Mouse (Mus musculus): ENCODE measurements around the gene Tut1. TPM values are rescaled to one million over a fixed set of nuclear protein-coding genes. Genes with fewer than 3 reads are reported as not detected.
"Not testable (repeated sequence)": the region's sequence is repeated elsewhere in the genome, so short reads cannot be mapped to it uniquely, and the experiment has no call there.

Gene Tut1
- polyA plus RNA-seq, 1 experiment from 2014 or later, result 34.2 TPM

DNA sequence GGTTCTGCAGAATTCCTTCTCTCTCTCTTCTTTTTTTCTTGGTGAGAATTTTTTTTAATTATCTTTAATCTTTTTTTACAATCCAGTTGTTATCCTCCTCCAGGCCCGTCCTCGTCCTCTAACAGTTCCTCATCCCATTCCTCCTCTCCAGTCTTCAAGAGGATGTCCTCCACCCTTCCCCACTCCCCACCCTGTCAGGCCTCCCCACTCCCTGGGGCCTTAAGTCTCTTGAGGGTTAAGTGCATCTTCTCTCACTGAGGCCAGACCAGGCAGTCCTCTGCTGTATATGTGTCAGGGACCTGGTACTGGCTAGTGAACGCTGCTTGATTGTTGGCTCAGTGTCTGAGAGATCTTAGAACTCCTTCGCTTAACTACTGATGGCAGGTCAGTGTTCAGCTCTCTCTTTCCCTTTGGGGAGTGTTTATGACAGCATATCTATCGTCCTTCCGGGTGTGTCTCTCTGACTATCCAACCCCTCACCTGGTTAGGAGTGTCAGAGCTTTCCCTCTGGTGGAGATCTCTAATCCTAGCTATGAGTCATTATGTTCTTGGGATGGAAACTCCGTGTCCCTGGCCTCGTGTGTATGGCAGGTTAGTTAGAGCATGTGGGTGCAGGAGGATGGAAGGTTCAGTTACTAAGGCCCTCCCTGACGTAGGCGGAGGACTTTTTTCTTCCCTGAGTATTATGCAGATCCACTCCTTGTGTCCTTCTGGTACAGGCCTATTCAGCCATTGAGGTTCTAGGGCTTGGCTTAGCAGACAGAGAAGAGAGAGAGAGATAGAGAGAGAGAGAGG is 41.4 kb downstream of the Tut1 start:
- Histone ChIP-seq H3K4me3 (no peak overlapping the region), H3K27me3 (peaks cover 23% of the 10 kb centered on the region), H3K9ac (replicated peaks) (no peak overlapping the region), H3K9me3 (no peaks in the 10 kb centered on the region), H3K27ac (replicated peaks) (no peak overlapping the region), H3K36me3 (no peaks in the 10 kb centered on the region), H3K4me1 (peaks cover 13% of the 10 kb centered on the region), H3K4me2 (replicated peaks) (no peak overlapping the region)
- 82% methylated on average over 10 of the region's 10 CpGs for WGBS
- ATAC-seq (ENCODE audit: low FRiP score, low read depth), result no peak

DNA sequence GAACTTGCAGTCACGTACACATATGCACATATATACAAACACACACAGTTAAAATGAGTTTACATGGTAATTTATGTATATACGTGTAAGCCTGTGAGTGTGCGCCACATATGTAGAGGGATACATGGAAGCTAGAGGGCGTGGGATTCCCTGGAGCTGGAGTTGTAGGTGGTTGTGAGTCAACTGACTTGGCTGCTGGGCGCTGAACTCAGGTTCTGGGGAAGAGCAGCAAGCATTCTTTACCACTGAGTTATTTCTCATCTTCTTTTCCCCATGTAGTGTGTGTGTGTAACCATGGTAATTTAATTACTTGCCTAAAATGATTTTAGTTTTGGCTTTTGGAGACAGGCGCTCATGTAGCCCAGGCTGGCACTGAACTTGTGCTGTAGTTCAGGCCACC is 43.0 kb downstream of the Tut1 start:
- H3K4me1 ChIP-seq, result peaks cover 2% of the 10 kb centered on the region; the same call in 1 of the 2 replicates
- no peaks in the 10 kb centered on the region for H3K9me3 ChIP-seq
- no peak overlapping the region for H3K9ac ChIP-seq (replicated peaks)
- H3K27ac ChIP-seq (replicated peaks), result no peak overlapping the region
- no peaks in the 10 kb centered on the region for H3K36me3 ChIP-seq
- ATAC-seq (ENCODE audit: low FRiP score, low read depth), result no peak
- H3K4me3 ChIP-seq, result no peak overlapping the region
- no peak overlapping the region for H3K4me2 ChIP-seq (replicated peaks)
- WGBS, result 92% methylated on average over 6 of the region's 6 CpGs
- H3K27me3 ChIP-seq, result peaks cover 7% of the 10 kb centered on the region; the same call in 1 of the 2 replicates

GRCm38 (mm10) chr19:8997546-8997945 is 43.9 kb downstream of the Tut1 start:
- WGBS, result 79% methylated on average over 4 of the region's 4 CpGs
- peaks cover 2% of the 10 kb centered on the region; the same call in 1 of the 2 replicates for H3K4me1 ChIP-seq
- H3K4me2 ChIP-seq (replicated peaks), result no peak overlapping the region
- H3K27me3 ChIP-seq, result peaks cover 4% of the 10 kb centered on the region; the same call in 1 of the 2 replicates
- no peaks in the 10 kb centered on the region for H3K36me3 ChIP-seq
- H3K9ac ChIP-seq (replicated peaks), result no peak overlapping the region
- no peak for ATAC-seq (ENCODE audit: low FRiP score, low read depth)
- no peak overlapping the region for H3K27ac ChIP-seq (replicated peaks)
- H3K9me3 ChIP-seq, result no peaks in the 10 kb centered on the region
- no peak overlapping the region for H3K4me3 ChIP-seq

DNA sequence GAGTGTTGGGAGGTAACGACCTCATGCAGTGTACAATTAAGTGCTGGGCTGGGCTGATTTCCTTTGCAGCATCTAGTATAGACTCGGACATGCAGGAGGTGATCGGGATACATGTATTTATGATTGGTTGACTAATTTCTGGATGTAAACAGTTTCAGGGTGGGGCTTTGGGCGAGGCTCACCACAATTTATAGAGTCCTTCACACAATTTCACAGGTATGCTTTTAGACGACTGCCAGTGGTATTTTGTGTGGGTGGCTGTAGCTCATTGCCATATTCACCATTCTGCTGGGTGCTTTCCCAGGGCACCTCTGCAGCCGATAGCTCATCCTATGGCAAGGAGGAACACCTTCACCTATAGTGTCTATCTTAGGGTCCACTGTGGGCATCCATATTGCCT is 44.9 kb downstream of the Tut1 start:
- H3K4me1 ChIP-seq, result no peaks in the 10 kb centered on the region
- no peak overlapping the region for H3K9ac ChIP-seq (replicated peaks)
- no peaks in the 10 kb centered on the region for H3K9me3 ChIP-seq
- no peak overlapping the region for H3K4me2 ChIP-seq (replicated peaks)
- WGBS, result 90% methylated on average over 6 of the region's 6 CpGs
- no peak overlapping the region for H3K4me3 ChIP-seq
- no peak for ATAC-seq (ENCODE audit: low FRiP score, low read depth)
- no peaks in the 10 kb centered on the region for H3K36me3 ChIP-seq
- no peaks in the 10 kb centered on the region for H3K27me3 ChIP-seq
- no peak overlapping the region for H3K27ac ChIP-seq (replicated peaks)

DNA sequence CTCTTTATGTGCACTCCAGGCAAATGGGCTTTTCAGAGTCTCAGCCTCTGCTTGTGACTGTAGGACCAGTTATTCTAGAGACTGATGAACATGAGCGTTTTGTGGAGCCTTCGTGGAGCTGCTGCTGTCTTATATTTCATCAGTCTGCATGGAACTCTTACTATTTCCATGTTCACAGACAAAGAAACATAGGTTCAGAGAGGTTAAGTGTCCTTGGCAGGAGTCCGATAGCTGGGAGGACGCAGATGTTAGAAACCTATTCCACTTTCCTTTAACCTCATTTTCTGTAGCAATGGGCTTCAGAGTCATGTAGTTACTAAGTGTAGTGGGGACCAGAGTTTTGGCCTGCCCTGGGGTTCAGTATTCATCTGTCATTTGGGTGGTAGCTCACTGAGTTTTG is 45.6 kb downstream of the Tut1 start:
- 86% methylated on average over 4 of the region's 4 CpGs for WGBS
- no peak overlapping the region for H3K27ac ChIP-seq (replicated peaks)
- no peaks in the 10 kb centered on the region for H3K9me3 ChIP-seq
- no peak overlapping the region for H3K4me3 ChIP-seq
- H3K36me3 ChIP-seq, result no peaks in the 10 kb centered on the region
- H3K27me3 ChIP-seq, result no peaks in the 10 kb centered on the region
- no peak for ATAC-seq (ENCODE audit: low FRiP score, low read depth)
- H3K9ac ChIP-seq (replicated peaks), result no peak overlapping the region
- H3K4me2 ChIP-seq (replicated peaks), result no peak overlapping the region
- no peaks in the 10 kb centered on the region for H3K4me1 ChIP-seq

GRCm38 (mm10) chr19:9006915-9007314 is 53.3 kb downstream of the Tut1 start:
- WGBS, result 100% methylated on average over 2 of the region's 2 CpGs
- H3K4me3 ChIP-seq; ATAC-seq (ENCODE audit: low FRiP score, low read depth): not testable (repeated sequence)

More at GRCm38 (mm10) chr19:9006915-9007314, 53.3 kb downstream of the Tut1 start:
- H3K9ac ChIP-seq (replicated peaks); H3K27ac ChIP-seq (replicated peaks); H3K36me3 ChIP-seq; H3K9me3 ChIP-seq; H3K4me1 ChIP-seq; H3K27me3 ChIP-seq; H3K4me2 ChIP-seq (replicated peaks): not testable (repeated sequence)

Other genes starting within 250 kb of the Tut1 start
- 138 and 150 TPM in 2 replicates for gene Slc3a2, start 230.5 kb upstream of the Tut1 start, polyA plus RNA-seq (2016; fragmentation: Nextera tagmentation; extraction: Ambion mirVana)
- 78.5 and 80.7 TPM in 2 replicates for gene Wdr74, start 218.0 kb upstream of the Tut1 start, polyA plus RNA-seq (2016; fragmentation: Nextera tagmentation; extraction: Ambion mirVana)
- gene 1700092M07Rik, start 213.1 kb upstream of the Tut1 start, polyA plus RNA-seq (2016; fragmentation: Nextera tagmentation; extraction: Ambion mirVana), result 3.3 and 4.5 TPM in 2 replicates
- 121 and 127 TPM in 2 replicates for gene Stx5a, start 212.4 kb upstream of the Tut1 start, polyA plus RNA-seq (2016; fragmentation: Nextera tagmentation; extraction: Ambion mirVana)
- gene Nxf1, start 196.8 kb upstream of the Tut1 start, polyA plus RNA-seq (2016; fragmentation: Nextera tagmentation; extraction: Ambion mirVana), result 210 and 224 TPM in 2 replicates
- 211 and 214 TPM in 2 replicates for gene Tmem223, start 182.9 kb upstream of the Tut1 start, polyA plus RNA-seq (2016; fragmentation: Nextera tagmentation; extraction: Ambion mirVana)
- gene Tmem179b, start 179.4 kb upstream of the Tut1 start, polyA plus RNA-seq (2016; fragmentation: Nextera tagmentation; extraction: Ambion mirVana), result 40.4 TPM in 2 replicates
- 34.5 and 35.5 TPM in 2 replicates for gene Taf6l, start 167.4 kb upstream of the Tut1 start, polyA plus RNA-seq (2016; fragmentation: Nextera tagmentation; extraction: Ambion mirVana)
- 154 and 160 TPM in 2 replicates for gene Polr2g, start 155.3 kb upstream of the Tut1 start, polyA plus RNA-seq (2016; fragmentation: Nextera tagmentation; extraction: Ambion mirVana)
- gene Zbtb3, start 151.3 kb upstream of the Tut1 start, polyA plus RNA-seq (2016; fragmentation: Nextera tagmentation; extraction: Ambion mirVana), result 8.3 and 8.8 TPM in 2 replicates
- gene Ttc9c, start 134.5 kb upstream of the Tut1 start, polyA plus RNA-seq (2016; fragmentation: Nextera tagmentation; extraction: Ambion mirVana), result 65.7 and 69.9 TPM in 2 replicates
- 6.0 and 6.4 TPM in 2 replicates for gene Hnrnpul2, start 133.8 kb upstream of the Tut1 start, polyA plus RNA-seq (2016; fragmentation: Nextera tagmentation; extraction: Ambion mirVana)
- not detected in 2 replicates for gene AC129217.1, start 124.1 kb upstream of the Tut1 start, polyA plus RNA-seq (2016; fragmentation: Nextera tagmentation; extraction: Ambion mirVana)
- 68.0 and 68.7 TPM in 2 replicates for gene Bscl2, start 116.4 kb upstream of the Tut1 start, polyA plus RNA-seq (2016; fragmentation: Nextera tagmentation; extraction: Ambion mirVana)
- gene Gng3, start 114.7 kb upstream of the Tut1 start, polyA plus RNA-seq (2016; fragmentation: Nextera tagmentation; extraction: Ambion mirVana), result 174 and 180 TPM in 2 replicates
- 0.55 and 0.62 TPM in 2 replicates for gene Lrrn4cl, start 103.1 kb upstream of the Tut1 start, polyA plus RNA-seq (2016; fragmentation: Nextera tagmentation; extraction: Ambion mirVana)
- gene Ubxn1, start 82.4 kb upstream of the Tut1 start, polyA plus RNA-seq (2016; fragmentation: Nextera tagmentation; extraction: Ambion mirVana), result 172 and 175 TPM in 2 replicates
- 59.6 and 63.5 TPM in 2 replicates for gene Uqcc3, start 72.9 kb upstream of the Tut1 start, polyA plus RNA-seq (2016; fragmentation: Nextera tagmentation; extraction: Ambion mirVana)
- gene Lbhd1, start 70.1 kb upstream of the Tut1 start, polyA plus RNA-seq (2016; fragmentation: Nextera tagmentation; extraction: Ambion mirVana), result 92.7 and 97.2 TPM in 2 replicates
- gene Gm49403, start 69.9 kb upstream of the Tut1 start, polyA plus RNA-seq (2016; fragmentation: Nextera tagmentation; extraction: Ambion mirVana), result not detected in 2 replicates
- gene 1810009A15Rik, start 65.0 kb upstream of the Tut1 start, polyA plus RNA-seq (2016; fragmentation: Nextera tagmentation; extraction: Ambion mirVana), result 81.0 and 87.1 TPM in 2 replicates
- gene Gm49416, start 64.9 kb upstream of the Tut1 start, polyA plus RNA-seq (2016; fragmentation: Nextera tagmentation; extraction: Ambion mirVana), result not detected in 2 replicates
- gene Ints5, start 60.8 kb upstream of the Tut1 start, polyA plus RNA-seq (2016; fragmentation: Nextera tagmentation; extraction: Ambion mirVana), result 46.2 and 46.6 TPM in 2 replicates
- 111 and 115 TPM in 2 replicates for gene Ganab, start 55.8 kb upstream of the Tut1 start, polyA plus RNA-seq (2016; fragmentation: Nextera tagmentation; extraction: Ambion mirVana)
- gene B3gat3, start 33.5 kb upstream of the Tut1 start, polyA plus RNA-seq (2016; fragmentation: Nextera tagmentation; extraction: Ambion mirVana), result 71.9 and 72.5 TPM in 2 replicates
- 2.1 and 2.2 TPM in 2 replicates for gene Rom1, start 24.5 kb upstream of the Tut1 start, polyA plus RNA-seq (2016; fragmentation: Nextera tagmentation; extraction: Ambion mirVana)
- gene Eml3, start 24.3 kb upstream of the Tut1 start, polyA plus RNA-seq (2016; fragmentation: Nextera tagmentation; extraction: Ambion mirVana), result 14.9 and 15.8 TPM in 2 replicates
- gene Mta2, start 12.0 kb upstream of the Tut1 start, polyA plus RNA-seq (2016; fragmentation: Nextera tagmentation; extraction: Ambion mirVana), result 189 and 192 TPM in 2 replicates
- gene Eef1g, start 13.2 kb downstream of the Tut1 start, polyA plus RNA-seq (2016; fragmentation: Nextera tagmentation; extraction: Ambion mirVana), result 338 and 351 TPM in 2 replicates
- 7.6 and 12.2 TPM in 2 replicates for gene Ahnak, start 35.4 kb downstream of the Tut1 start, polyA plus RNA-seq (2016; fragmentation: Nextera tagmentation; extraction: Ambion mirVana)
- gene Scgb1a1, start 134.1 kb downstream of the Tut1 start, polyA plus RNA-seq (2016; fragmentation: Nextera tagmentation; extraction: Ambion mirVana), result not detected in 2 replicates
- gene Asrgl1, start 181.8 kb downstream of the Tut1 start, polyA plus RNA-seq (2016; fragmentation: Nextera tagmentation; extraction: Ambion mirVana), result 14.5 and 15.0 TPM in 2 replicates